22 mouse cellular contexts compared by ENCODE assay signal in genomic region chr3:117582628-117583027, GRCm38 (mm10). TPM values are rescaled to one million over a fixed set of nuclear protein-coding genes. Genes with fewer than 3 reads are reported as not detected.
A peak's percentile ranks its signal among the peaks of the same experiment; 100 is the strongest.
DNase-seq lines count a peak whose midpoint lies in the region; TF ChIP-seq lines count a peak whose summit lies in the region.
"Had no signal": no experiment of that assay in that cellular context is flagged by ENCODE, and none has a peak within 500 bp of the region (broad histone marks: within the 10 kb centered on the region; RNA-seq: fewer than 3 reads in every experiment).

No protein-coding gene starts in this region.

- peak; percentile 18 for DNase-seq in layer of hippocampus, adult 11-12 months (ENCODE audit: low spot score)
- DNase-seq in layer of hippocampus, adult 9-10 months (ENCODE audit: low spot score): no peak
- DNase-seq in layer of hippocampus, adult 2 months (ENCODE audit: low spot score in 2 of 2): peak; percentile 29 to 37
- DNase-seq in layer of hippocampus, postnatal 25 days (ENCODE audit: extremely low spot score in 1 of 2, low spot score in 1 of 2): no peak
- peak; percentile 56 for DNase-seq in brain, adult 2 months (ENCODE audit: low read depth, low spot score)
- DNase-seq in layer of hippocampus, adult 8-10 months (ENCODE audit: low spot score in 2 of 2): peak; percentile 24 to 33
- no peak for DNase-seq in yolk sac, embryonic 10.5 days (ENCODE audit: low spot score)
- no peak for DNase-seq in urinary bladder, postnatal 25 days (ENCODE audit: low spot score)
- DNase-seq: adrenal gland, adult 2 months; adrenal gland, postnatal 10 days; adrenal gland, postnatal 25 days; cerebellum, adult 11-12 months; cerebellum, adult 2 months; cerebellum, adult 9-10 months; cerebellum, postnatal 10 days; cerebellum, postnatal 25 days had no signal

- no peak for TF ChIP-seq CTCF in layer of hippocampus, adult 2 months (conservative IDR thresholded peaks at IDR 0.05)

- 0 out of 2 replicates have a peak overlapping the region, but pooled peaks have one; percentile 9 for H3K4me3 ChIP-seq in layer of hippocampus, adult 2 months
- H3K4me3 ChIP-seq: embryonic facial prominence, embryonic 10.5 days; embryonic facial prominence, embryonic 12.5 days; forebrain, embryonic 13.5 days; forebrain, embryonic 15.5 days had no signal

- peak overlapping the region; percentile 63; the same call in 1 of the 2 replicates for H3K27ac ChIP-seq in layer of hippocampus, adult 2 months
- H3K27ac ChIP-seq: embryonic facial prominence, embryonic 10.5 days; embryonic facial prominence, embryonic 12.5 days; forebrain, embryonic 13.5 days; forebrain, embryonic 15.5 days had no signal

RNA-seq across cellular contexts. Expression of gene Plppr5, which starts 8.0 kb away (rescaled TPM):
- total RNA-seq in layer of hippocampus, adult 2 months (2021): 10 to 100 TPM; 35.2 to 35.5 TPM
- 10 to 100 TPM; 38.1 to 41.8 TPM for total RNA-seq in layer of hippocampus, postnatal 25 days (2021)
- 10 to 100 TPM; 28.4 to 32.6 (median 31.0) TPM for total RNA-seq in layer of hippocampus, adult 8-10 months (2022)
- total RNA-seq: ES-E14, MEL had no signal

Comparison
In these comparisons a context has a peak if more than half of its experiments do, and no peak if none do; other contexts are left out.
1. DNase-seq: peak in layer of hippocampus, adult 11-12 months (single experiment), layer of hippocampus, adult 2 months (2 of 2), brain, adult 2 months (single experiment) and layer of hippocampus, adult 8-10 months (2 of 2); none in layer of hippocampus, adult 9-10 months (single experiment), layer of hippocampus, postnatal 25 days (0 of 2), yolk sac, embryonic 10.5 days (single experiment) and urinary bladder, postnatal 25 days (single experiment).